Mouse (Mus musculus) megakaryocyte, embryonic 14.5 days (primary cell): ENCODE results near the gene Gpa33.

ENCODE experiments used
- FLI1 ChIP-seq: IDR thresholded peaks from 2 replicates; pipeline ENCODE4 v1.6.1; 2012; ENCODE audit warnings: low read length, inconsistent platforms, mixed read lengths
- GATA1 ChIP-seq: IDR thresholded peaks from 3 replicates; pipeline ENCODE4 v1.6.1; 2012; ENCODE audit warnings: mixed read lengths, low read length, inconsistent platforms, borderline replicate concordance

DNA sequence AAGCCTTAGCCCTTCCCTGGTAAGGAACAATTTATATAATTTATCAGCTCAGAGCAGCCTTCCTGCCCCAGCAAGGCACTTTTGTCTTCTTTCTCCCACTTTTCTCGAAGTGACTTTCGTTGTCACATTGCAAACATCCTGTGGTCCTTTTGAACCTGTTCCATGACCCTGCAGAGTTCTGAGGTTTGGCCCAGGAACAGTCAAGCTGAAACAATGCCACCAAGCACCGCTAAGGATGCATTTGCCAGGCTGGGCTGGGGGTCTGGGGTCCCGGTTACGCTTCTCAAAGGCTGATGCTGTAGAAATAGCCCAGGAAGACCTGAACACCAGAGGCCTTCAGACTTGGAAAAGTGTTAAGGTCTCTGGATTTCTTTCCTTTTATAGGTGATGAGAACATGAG lies 55.3 kb downstream of the Gpa33 start:
- TF ChIP-seq GATA1 (no peak), FLI1 (no peak)
